Mouse (Mus musculus) layer of hippocampus, adult 11-12 months (tissue): ENCODE results near the gene Tyw3.
"Not testable (repeated sequence)": the region's sequence is repeated elsewhere in the genome, so short reads cannot be mapped to it uniquely, and the experiment has no call there.

ENCODE experiments used
- DNase-seq: peaks from one replicate; pipeline ENCODE4 v3.0.0; 2022; ENCODE audit warnings: low spot score

The Tyw3 gene

DNA sequence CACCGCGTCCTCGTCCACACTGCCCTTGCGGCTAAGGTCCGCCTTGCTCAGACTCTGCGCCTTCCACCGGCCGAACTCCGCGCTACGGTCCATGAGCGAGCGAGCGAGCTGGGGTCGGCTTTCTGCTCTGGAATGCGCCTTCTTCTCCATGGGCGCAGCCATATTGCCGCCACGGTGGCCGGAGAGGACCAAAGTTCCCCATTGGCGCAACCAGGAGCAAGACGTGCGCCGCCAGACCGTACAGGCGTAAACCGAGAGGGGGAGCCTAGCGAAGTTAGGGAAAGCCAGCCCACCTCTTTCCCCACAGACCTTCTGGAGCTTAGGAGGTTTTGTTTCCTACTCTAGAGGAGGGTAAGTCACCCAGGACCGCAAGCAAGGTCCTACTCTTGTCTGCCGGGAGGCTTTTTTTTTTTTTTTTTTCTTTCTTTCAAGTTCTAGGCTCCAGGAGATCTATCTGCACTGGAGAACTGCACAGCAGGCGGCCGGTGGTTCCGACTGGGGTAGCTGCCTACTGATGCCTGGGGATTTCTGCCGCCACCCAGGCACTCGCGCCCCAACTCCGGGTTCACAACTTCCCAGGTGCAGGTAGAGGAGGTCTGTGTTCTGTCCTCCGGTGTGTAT lies at the start of gene Tyw3:
TSS of gene Tyw3 (minus strand) at position 171 of the 621 bp plus-strand sequence.
- DNase-seq = peak; percentile 96

DNA sequence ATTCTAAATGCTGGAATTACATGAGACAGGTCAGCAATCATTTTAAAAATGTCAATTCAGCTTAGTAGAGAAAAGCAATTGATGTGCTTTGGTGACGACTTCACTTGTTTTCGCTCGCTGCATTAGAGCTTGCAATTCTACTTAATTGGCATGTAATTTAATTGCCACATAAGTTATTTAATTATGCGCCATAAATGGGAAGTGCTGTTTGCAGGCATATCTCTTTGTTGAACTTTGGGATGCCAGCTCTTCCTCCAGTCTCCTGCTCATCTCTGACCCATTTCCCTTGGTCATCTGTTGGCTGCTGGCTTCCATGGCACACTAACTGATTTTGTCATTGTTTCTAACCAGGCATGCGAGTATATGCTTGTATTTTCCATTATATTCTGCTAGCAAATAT lies 36.2 kb upstream of the Tyw3 start:
- no peak for DNase-seq

DNA sequence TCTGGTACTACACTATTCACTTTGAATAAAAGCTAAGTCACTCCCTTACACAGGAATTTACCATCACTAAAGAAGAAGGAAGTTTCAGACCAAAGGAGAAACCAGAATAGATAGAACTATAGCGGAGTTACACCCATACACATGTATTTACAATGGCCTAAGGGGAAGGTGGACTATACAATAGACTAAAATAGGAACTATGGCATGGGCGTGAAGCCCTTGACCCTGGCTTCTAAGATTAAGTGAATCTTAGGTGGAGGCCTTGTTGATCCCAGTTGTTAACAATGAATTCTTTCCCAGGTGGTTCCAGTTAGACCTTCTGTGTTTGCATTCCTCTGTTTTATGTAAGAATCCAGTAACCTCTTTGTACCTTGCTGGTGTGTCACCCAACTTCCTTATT lies 34.4 kb upstream of the Tyw3 start:
- not testable (repeated sequence) for DNase-seq

DNA sequence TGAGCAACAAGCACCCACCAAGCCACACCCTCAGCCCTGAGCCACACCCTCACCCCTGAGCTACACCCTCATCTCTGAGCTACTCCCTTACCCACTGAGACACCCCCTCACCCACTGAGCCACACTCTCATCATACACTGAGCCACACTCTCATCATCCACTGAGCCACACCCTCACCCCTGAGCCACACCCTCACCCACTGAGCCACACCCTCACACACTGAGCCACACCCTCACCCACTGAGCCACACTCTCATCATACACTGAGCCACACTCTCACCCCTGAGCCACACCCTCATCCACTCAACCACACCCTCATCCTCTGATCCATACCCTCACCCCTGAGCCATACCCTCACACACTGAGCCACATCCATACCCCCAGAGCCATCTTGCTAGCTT lies 31.4 kb upstream of the Tyw3 start:
- no peak for DNase-seq

DNA sequence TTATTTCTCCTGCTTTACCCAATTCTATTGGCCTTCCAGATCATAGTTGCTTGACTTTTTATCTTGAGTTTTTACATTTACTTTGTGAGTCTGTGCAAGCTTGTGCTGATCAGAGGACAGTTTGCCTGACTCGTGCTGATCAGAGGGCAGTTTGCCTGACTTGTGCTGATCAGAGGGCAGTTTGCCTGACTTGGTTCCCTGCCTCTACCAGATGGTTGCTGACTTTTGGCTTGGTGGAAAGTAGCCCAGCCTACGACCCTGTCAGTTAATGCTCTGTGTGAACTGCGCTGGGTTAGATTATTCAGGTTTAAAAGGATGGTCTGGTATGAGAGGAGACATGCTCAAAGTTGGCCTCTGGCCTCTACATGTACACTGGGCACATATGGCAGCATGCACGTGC lies 19.2 kb upstream of the Tyw3 start:
- DNase-seq = no peak

DNA sequence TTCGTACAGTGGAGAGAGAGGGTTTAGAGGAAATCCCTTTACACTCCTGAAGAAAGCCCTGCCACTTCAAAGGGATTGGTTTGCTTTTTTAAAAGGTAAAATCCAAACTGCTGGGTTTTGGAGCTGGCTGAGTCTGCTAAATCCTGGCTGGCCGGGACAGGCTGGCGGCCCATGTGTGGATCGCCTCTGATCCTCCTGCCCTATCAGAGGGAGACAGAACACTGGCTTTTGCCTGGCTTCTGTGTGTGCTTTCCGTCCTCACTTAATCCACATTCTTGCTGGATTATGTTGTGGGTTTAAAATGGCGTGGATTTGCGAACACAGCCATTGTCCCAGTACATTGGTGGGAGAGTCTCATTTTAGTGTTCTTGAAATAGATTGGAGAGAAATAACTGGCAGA lies 18.4 kb upstream of the Tyw3 start:
- no peak for DNase-seq

DNA sequence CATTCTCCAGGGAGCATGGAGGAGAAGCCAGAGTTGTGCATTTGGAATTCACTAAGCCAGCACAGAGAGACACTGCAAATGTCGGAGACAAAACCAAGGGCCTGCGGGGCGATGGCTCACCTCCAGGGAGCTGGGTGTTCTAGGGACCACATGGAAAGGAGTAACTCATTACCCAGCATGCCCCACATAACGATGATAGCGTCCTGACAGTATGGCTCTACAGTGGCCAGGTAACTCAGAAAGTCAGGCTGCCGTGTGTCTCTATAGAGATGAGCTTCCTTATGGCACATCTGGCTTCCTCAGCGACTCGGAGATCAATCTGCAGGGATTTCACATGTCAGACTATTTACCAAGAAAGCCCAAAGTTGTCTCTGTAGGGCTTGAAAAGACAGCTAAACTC lies 17.9 kb upstream of the Tyw3 start:
- DNase-seq = no peak

DNA sequence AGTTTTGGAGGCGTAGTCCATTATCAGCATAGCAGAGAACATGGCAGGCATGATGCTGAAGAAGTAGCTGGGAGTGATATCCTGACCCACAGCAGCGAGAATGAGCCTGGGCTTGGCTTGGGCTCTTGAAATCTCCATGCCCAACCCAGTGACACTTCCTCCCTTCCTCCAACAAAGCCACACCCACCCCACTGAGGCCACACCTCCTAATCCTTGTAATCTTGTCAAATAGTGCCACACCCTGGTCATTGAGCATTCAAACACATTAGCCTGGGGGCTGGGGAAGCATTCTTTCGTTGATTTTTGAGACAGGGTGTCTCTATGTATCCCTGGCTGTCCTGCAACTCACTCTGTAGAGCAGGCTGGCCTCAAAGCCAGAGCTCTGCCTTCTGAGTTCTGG lies 15.0 kb upstream of the Tyw3 start:
- DNase-seq = no peak

DNA sequence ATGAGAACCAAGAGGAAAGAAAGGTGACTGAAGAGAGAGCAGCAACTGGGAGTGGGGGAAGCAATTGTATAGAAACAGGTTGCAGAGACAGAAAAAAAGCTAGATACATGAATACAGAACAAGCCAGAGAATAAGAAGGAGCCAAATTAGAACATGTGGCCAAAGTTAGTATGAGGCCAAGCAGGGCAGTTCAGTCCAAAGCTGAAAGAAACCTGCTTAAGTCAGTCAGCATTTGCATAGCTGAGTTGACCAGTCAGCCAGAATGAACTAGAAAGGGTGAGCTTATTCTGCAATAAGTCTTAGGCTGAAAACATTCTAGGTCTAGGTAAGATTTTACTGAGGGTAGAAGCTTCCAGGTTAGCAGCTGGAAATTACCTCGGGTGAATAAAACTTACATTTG lies 11.0 kb upstream of the Tyw3 start:
- DNase-seq = no peak

DNA sequence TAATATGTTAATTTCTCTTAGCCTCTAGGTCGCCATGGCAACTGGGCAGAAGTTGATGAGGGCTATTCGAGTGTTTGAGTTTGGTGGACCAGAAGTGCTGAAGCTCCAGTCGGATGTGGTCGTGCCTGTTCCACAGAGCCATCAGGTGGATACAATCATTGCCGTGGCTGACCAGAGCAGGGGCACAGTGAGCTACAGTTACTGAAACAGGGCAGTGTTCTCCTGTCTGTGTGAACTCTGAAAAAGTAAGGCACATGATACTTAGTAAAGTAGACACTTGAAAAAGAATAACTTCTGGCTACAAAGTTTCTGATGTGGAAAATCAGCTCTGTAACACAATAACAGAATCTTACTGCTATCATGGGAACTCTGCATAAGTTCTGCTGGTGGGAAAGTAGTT lies 8.0 kb upstream of the Tyw3 start:
- DNase-seq = no peak

DNA sequence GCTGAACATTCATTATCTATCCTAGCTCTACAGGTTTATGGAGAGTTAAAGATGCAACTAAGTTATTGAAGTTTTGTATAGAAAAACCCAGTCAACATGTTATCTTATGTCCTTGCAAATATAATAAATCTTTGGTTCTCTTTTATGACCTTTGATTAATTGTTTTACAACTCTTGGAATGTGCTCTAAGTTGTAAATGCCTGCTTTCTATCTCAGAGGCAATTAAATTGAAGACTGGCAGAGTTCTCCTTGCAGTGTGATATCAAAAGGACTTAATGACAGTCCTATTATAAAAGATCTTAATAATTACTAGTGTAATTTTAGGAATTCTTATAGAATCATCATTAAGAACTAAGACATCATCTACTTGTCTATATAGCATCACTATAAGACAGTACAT lies 5.2 kb upstream of the Tyw3 start:
- no peak for DNase-seq

DNA sequence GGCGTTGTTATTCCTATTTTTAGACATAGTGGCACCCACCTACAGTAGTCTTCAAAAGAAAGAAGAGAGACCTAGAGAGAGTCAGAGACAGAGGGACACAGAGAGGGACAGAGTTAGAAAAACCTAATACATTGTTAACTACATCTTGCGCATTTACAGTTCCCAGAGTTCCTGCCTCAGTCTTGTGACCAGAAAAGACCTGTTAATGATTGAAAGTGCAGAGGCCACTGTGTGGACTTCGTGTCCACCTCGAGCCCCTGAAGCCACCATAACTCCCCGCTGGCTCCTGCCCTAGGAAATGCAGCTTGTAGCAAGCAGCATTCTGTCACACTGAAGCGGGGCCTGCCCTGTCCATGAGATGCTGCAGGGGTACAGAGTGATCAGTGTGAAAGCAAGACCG lies 657 bp upstream of the Tyw3 start:
- DNase-seq = no peak

DNA sequence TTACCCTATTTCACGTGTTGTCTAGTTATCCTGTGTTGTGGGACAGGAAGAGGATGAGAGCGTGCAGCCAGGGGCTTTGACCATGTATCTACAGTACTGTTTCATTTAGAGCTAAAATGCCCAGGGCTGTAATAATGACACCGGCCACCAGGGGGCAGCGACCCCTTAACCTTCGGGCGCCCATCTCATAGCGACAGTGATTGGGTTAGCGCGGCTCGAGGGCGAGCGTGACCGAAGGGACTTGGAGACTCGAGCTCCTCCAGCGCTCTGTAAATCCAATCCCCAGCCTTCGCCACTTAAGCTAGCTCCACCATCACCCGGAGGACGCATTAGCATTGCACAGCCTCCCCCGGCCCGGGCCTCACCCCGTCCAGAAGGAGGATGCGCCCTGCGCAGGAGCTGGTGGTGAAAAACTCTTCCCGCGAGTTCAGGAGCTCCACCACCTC lies 393 bp downstream of the Tyw3 start, which contains the start of gene Cryz:
TSS of gene Cryz (plus strand) at position 224 of the 446 bp plus-strand sequence.
- DNase-seq = peak; percentile 94

DNA sequence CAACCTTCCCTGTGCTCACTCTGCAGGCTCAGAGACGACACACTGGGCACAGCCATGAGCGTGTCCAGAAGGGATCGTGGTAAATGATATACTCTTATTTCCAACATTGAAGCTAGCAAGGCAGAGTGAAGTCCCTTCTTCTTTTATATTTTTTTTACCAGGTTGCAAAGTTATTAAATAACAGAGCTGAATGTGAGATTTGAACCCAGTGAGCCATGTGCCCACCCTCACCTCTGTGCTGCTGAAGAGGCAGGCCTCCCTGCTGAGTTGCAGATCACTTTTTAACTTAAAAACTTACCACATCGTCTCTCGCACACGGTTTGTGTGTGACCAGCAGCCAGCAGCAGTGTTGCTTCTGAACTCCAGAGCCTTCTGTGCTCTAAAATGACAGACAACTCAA lies 2.7 kb downstream of the Tyw3 start:
- no peak for DNase-seq

DNA sequence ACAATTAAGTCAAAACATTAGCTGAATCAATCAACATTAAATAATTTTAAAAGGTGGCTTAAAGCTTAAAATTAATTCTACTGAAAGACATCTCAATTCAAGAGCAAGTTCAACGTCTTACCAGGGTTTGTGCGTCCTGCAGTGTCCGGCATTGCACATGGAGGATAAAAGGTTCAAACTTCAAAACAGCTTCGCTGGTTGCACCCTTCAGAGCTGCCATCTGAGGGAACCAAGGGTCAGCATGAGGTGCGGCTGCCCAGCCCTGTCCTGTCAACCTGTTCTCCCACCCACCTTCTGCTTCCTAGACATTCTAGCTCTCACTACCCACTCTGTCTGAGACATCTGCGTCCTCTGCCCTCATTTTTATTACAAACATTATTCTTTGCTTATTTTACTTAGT lies 3.3 kb downstream of the Tyw3 start:
- DNase-seq = no peak

DNA sequence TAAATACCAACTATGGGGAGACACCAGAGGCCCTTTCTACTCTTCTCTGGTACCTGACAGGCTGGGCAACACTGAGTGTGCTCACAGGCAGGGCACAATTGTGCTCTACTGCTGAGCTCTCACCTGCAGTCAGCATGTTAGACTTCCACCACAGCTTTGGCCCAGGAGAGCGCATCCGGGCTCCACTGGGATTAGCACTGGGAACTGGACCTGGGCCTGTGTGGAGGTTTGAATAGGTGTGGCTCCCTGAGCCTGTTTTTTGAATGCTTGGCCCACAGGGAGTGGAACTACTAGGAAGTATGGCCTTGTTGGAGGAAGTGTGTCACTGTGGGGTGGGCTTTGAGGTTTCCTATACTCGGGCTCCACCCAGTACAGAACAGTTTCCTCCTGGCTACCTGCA lies 5.3 kb downstream of the Tyw3 start:
- no peak for DNase-seq

DNA sequence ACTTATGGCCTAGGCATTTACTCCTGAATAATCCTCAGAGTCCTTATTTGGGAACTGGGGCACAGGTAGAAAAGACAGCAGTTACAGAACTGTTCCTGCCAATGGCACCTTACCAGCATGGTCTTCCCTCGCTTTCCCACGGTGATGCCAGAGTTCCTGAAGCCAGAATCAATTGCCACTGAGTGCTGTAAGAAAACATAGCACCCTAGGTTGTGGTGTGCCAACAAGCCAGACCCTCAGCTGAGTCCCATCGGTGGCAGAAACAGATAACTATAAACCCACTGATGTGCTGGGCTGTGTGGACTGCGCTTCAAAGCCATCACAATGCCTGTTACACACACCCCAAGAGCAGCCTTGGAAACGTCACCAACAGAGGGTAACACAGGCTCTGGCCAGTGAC lies 5.9 kb downstream of the Tyw3 start:
- no peak for DNase-seq

DNA sequence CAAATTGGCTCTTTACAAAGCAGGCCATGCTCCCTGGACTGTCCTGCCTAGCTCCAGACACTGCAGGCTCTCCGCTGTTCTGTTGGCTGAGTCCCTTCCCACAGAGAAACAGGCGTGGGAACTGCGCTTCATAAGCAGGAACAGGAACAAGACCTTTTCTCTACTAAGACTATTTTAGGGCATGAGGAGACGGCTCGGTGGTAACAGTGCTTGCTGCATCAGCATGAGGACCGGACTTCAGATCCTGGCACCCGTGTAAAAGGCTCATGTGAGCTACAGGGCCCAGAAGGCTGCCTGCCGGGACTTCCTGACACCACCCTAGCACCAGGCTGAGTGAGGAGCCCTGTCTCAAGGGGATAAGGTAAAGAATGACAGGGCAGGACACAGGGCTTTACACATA lies 12.6 kb downstream of the Tyw3 start:
- DNase-seq = peak; percentile 12

DNA sequence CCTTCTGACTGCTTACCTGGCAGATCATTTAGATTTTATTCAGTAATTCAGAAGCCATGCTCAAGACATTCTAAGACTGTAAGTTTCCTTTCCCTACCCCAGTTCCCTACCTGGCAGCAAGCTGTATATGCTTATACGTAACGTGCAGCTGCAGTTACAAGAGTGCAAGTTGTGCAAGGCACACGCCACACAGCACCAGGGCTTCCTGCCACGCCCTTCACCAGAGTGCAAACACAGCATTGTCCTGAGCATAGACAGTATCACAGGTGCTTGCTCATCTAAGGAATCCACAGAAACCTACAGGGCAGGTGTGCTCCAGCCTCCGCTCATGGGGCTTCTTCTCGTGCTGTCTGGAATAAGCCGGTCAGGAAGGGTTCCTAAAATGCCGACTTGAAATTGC lies 19.0 kb downstream of the Tyw3 start:
- DNase-seq = no peak

DNA sequence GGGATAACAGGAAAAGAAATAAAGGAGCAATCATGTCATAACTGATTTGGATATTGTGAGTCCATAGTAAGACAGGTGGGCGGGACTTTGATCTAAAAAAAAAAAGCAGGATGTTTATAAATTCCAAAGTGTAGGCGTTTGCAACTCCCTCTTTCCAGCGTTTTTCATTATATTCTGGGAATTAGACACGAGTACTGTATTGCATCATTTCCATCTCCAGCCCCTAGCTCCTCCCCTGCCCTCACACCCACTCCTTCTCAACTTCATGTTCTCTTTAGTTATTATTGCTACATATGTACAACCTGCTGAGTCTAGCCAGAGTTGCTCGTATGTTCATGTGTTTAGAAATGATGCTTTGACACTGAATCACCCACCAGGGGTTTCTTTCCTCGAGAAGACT lies 23.2 kb downstream of the Tyw3 start:
- DNase-seq = no peak

DNA sequence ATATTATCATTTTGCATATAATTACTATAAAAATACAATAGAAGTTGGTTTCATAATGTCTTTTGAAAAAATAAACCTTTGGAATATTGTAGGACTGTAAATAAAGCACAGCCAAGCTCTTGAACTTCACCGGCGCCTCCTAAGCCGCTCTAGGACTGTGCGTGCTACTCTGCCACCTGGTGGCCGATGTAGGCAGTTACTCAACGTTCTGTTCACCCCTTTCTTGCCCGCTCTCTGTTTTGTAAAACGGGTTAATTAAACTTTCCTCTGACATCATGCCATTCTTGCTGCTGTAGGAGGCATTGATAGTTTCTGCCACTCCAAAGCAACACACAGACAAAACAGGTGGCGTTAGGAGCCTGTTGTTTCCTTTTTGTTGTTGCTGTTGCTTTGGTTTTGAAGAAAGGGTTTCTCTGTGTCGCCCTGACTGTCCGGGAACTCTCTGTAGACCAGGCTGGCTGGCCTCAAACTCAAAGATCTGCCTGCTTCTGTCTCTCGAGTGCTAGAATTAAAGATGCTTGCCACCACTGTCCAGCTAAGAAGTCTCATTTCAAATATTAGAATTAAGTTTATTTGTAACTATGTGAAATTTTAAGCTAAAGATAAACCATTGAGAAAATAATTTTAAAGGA lies 24.4 kb downstream of the Tyw3 start:
- peak; percentile 62 for DNase-seq

DNA sequence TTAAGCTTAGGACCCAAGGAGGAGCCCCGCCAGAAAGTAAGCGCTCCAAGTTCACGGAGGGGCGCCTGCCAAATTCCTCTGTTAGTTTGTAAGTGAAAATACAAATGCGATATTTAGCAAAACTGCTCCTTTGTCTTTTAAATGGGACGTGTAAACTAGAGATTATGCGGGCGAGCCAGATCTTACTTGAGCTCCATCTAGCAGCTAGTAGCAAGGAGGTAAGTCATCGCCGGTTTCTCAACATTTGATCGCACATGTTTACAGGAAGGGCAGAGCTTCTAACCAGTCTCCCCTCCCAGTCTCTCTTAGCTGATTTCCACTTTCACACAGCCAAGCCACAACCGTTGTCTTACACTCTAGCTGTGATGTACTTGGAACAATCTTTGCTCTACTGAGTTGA lies 26.1 kb downstream of the Tyw3 start:
- no peak for DNase-seq

DNA sequence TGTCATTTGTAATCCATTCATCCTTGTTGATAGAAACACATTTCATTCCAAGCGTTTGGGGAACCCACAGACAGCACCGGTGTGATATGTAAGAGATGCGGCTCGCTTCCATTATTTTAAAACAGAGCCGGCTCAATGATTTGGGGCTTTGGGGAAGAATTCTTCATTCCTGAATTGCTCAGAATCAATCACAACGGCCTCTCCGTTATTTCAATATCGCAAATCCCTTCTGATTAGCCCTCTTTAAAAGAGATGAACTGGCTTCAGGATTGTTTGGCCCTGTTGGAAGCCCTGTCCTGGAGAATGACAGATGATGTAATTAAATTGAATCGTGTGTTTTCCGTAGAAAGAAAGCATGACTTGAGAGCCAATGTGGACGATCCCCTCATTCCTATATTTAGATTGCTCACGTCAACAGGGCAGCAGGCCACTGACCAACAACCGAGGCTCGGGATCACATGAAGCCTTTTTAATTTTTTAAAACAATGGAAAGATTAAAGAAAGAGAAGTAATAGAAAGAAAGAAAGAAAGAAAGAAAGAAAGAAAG lies 26.8 kb downstream of the Tyw3 start:
- DNase-seq = no peak

DNA sequence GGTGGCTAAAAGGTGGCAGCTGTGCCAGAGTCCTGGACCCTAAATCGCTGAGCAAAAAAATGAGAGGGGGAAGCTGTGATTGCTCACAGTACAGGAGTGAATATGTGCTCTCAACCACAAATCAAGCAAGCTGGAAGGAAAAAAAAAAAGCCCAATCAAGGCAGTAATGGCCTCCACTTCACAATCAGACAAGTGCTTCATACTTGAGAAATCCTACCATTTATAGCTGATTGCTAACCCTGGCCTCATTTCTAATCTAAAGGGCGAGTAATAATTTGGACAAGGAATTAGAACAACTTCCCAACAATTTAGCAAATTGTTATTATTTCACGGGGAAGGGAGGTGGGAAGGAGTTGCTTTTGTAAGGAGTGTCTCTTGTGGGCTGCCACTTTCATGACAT lies 31.5 kb downstream of the Tyw3 start:
- DNase-seq = no peak
